ENCODE assay signal across 8 mouse cellular contexts in genomic region chr15:98533881-98534627, GRCm38 (mm10). TPM values are rescaled to one million over a fixed set of nuclear protein-coding genes. Genes with fewer than 3 reads are reported as not detected.
DNase-seq lines count a peak whose midpoint lies in the region; ATAC-seq and TF ChIP-seq lines count a peak whose summit lies in the region.

Gene Kansl2 (minus strand): TSS chr15:98534264.

- DNase-seq in 416B (ENCODE audit: low read depth) = peak; percentile 99
- peak; percentile 98 for DNase-seq in heart, adult 8-10 months (ENCODE audit: low spot score)
- DNase-seq in kidney, adult 9 months = peak; percentile 99
- DNase-seq in limb, embryonic 14.5 days (ENCODE audit: low spot score) = peak; percentile 99
- DNase-seq in midbrain, postnatal 0 days (ENCODE audit: low spot score) = peak; percentile 99
- DNase-seq in spleen, postnatal 14 days (ENCODE audit: low spot score in 2 of 2) = peak; percentile 96

- peak; percentile 19; the same call in 1 of the 2 replicates for TF ChIP-seq CTCF in bone marrow, adult 2 months (IDR thresholded peaks at IDR 0.05; ENCODE audit: control insufficient read depth, insufficient read depth, low read length)
- 0 out of 2 replicates have a peak, but pooled peaks have one; percentile 1 for TF ChIP-seq CTCF in midbrain, postnatal 0 days (IDR thresholded peaks at IDR 0.05)

- ATAC-seq in embryonic facial prominence, embryonic 15.5 days (ENCODE audit: insufficient number of reproducible peaks, low FRiP score, low TSS enrichment, low read depth) = peak; percentile 100
- peak; percentile 100 for ATAC-seq in limb, embryonic 14.5 days (ENCODE audit: low FRiP score, low read depth)
- ATAC-seq in midbrain, postnatal 0 days (ENCODE audit: low FRiP score) = peak; percentile 100

- H3K4me1 ChIP-seq in bone marrow, adult 2 months (ENCODE audit: control insufficient read depth, insufficient read depth, low read length) = no peaks in the 10 kb centered on the region; the same call in 1 of the 2 replicates
- peaks cover 14% of the 10 kb centered on the region for H3K4me1 ChIP-seq in embryonic facial prominence, embryonic 15.5 days
- H3K4me1 ChIP-seq in limb, embryonic 14.5 days (ENCODE audit: control insufficient read depth, insufficient read depth, low read length) = peaks cover 8% of the 10 kb centered on the region; the same call in 1 of the 2 replicates
- H3K4me1 ChIP-seq in midbrain, postnatal 0 days (ENCODE audit: insufficient read depth, low read length) = peaks cover 8% of the 10 kb centered on the region; the same call in 1 of the 2 replicates

- peak within 1 kb of the TSS; percentile 66 for H3K4me2 ChIP-seq in embryonic facial prominence, embryonic 15.5 days (replicated peaks)
- H3K4me2 ChIP-seq in limb, embryonic 14.5 days (replicated peaks; ENCODE audit: low read depth, low read length, severe bottlenecking) = peak within 1 kb of the TSS; percentile 78
- peak within 1 kb of the TSS; percentile 85 for H3K4me2 ChIP-seq in midbrain, postnatal 0 days (ENCODE audit: low read depth, low read length, poor library complexity, severe bottlenecking)

- H3K4me3 ChIP-seq in bone marrow, adult 2 months (replicated peaks; ENCODE audit: control insufficient read depth, low read depth, low read length) = peak within 1 kb of the TSS; percentile 84
- peak within 1 kb of the TSS; percentile 89 for H3K4me3 ChIP-seq in embryonic facial prominence, embryonic 15.5 days (replicated peaks)
- H3K4me3 ChIP-seq in limb, embryonic 14.5 days (replicated peaks; ENCODE audit: low read length) = peak within 1 kb of the TSS; percentile 82
- H3K4me3 ChIP-seq in midbrain, postnatal 0 days (ENCODE audit: low read depth, low read length) = peak within 1 kb of the TSS; percentile 91

- peak within 1 kb of the TSS; percentile 97 for H3K27ac ChIP-seq in bone marrow, adult 2 months (ENCODE audit: control insufficient read depth, insufficient read depth, low read depth, low read length, poor library complexity)
- peak within 1 kb of the TSS; percentile 99 for H3K27ac ChIP-seq in embryonic facial prominence, embryonic 15.5 days (replicated peaks)
- peak within 1 kb of the TSS; percentile 98 for H3K27ac ChIP-seq in limb, embryonic 14.5 days (replicated peaks; ENCODE audit: low read depth, low read length)
- peak within 1 kb of the TSS; percentile 99 for H3K27ac ChIP-seq in midbrain, postnatal 0 days (ENCODE audit: low read depth, low read length)

- H3K36me3 ChIP-seq in embryonic facial prominence, embryonic 15.5 days = peaks cover 21% of the 10 kb centered on the region
- H3K36me3 ChIP-seq in limb, embryonic 14.5 days (ENCODE audit: control insufficient read depth, insufficient read depth, low read length) = peaks cover 39% of the 10 kb centered on the region
- H3K36me3 ChIP-seq in midbrain, postnatal 0 days (ENCODE audit: insufficient read depth, low read length) = peaks cover 13% of the 10 kb centered on the region

- H3K9ac ChIP-seq in embryonic facial prominence, embryonic 15.5 days = peak within 1 kb of the TSS; percentile 87
- H3K9ac ChIP-seq in limb, embryonic 14.5 days (ENCODE audit: low read depth, low read length, severe bottlenecking) = peak within 1 kb of the TSS; percentile 93
- H3K9ac ChIP-seq in midbrain, postnatal 0 days (replicated peaks; ENCODE audit: low read length, poor library complexity, severe bottlenecking) = peak within 1 kb of the TSS; percentile 97

- no peaks in the 10 kb centered on the region for H3K27me3 ChIP-seq in embryonic facial prominence, embryonic 15.5 days
- H3K27me3 ChIP-seq in limb, embryonic 14.5 days (ENCODE audit: control insufficient read depth, insufficient read depth, low read length) = no peaks in the 10 kb centered on the region
- H3K27me3 ChIP-seq in midbrain, postnatal 0 days (ENCODE audit: insufficient read depth, low read length) = no peaks in the 10 kb centered on the region

- TF ChIP-seq POLR2A in bone marrow, adult 2 months (IDR thresholded peaks at IDR 0.05; ENCODE audit: borderline replicate concordance, control insufficient read depth, low read depth, low read length) = peak; percentile 98; the same call in 1 of the 2 replicates
- peak; percentile 99 for TF ChIP-seq POLR2A in limb, embryonic 14.5 days (IDR thresholded peaks at IDR 0.05; ENCODE audit: borderline replicate concordance, extremely low read depth, insufficient read depth, insufficient read length)

- whole genome bisulfite sequencing in bone marrow, adult 2 months = under 1% methylated on average over 70 of the region's 70 CpGs
- under 1% methylated on average over 69 of the region's 70 CpGs for WGBS in embryonic facial prominence, embryonic 15.5 days
- 2% methylated on average over 45 of the region's 70 CpGs for WGBS in limb, embryonic 14.5 days
- WGBS in midbrain, postnatal 0 days = under 1% methylated on average over 58 of the region's 70 CpGs

- no peaks in the 10 kb centered on the region for H3K9me3 ChIP-seq in embryonic facial prominence, embryonic 15.5 days (replicated peaks)
- H3K9me3 ChIP-seq in limb, embryonic 14.5 days (ENCODE audit: control insufficient read depth, low read length) = no peaks in the 10 kb centered on the region
- H3K9me3 ChIP-seq in midbrain, postnatal 0 days (ENCODE audit: low read length) = no peaks in the 10 kb centered on the region

RNA-seq across cellular contexts. Expression of gene Kansl2, which starts in this region (rescaled TPM):
- polyA plus RNA-seq in bone marrow, adult 2 months (2011; ENCODE audit: insufficient read depth, insufficient read length, low replicate concordance, missing spikeins) = 39.2 and 52.3 TPM in 2 replicates
- 99.6 and 101 TPM in 2 replicates for polyA plus RNA-seq in embryonic facial prominence, embryonic 15.5 days (2015; fragmentation: Nextera tagmentation; extraction: Ambion mirVana)
- total RNA-seq in heart, adult 8-10 months (2022) = 10 to 100 TPM; 77.7 to 87.7 (median 81.1) TPM
- 99.8 and 105 TPM in 2 replicates for polyA plus RNA-seq in limb, embryonic 14.5 days (2012; rRNA removed)
- polyA plus RNA-seq in limb, embryonic 14.5 days (2014; fragmentation: Nextera tagmentation; extraction: Ambion mirVana) = 104 and 108 TPM in 2 replicates
- total RNA-seq in midbrain, postnatal 0 days (2014; rRNA removed) = 57.4 and 66.2 TPM in 2 replicates
- polyA plus RNA-seq in midbrain, postnatal 0 days (2015; fragmentation: Nextera tagmentation; extraction: Ambion mirVana) = 101 and 102 TPM in 2 replicates

Comparison
In these comparisons a context has a peak if more than half of its experiments do, and no peak if none do; other contexts are left out.
1. Peak in every context shown above with its lines: DNase-seq, ATAC-seq, H3K4me3 ChIP-seq and H3K27ac ChIP-seq.